Mouse (Mus musculus): Measurements from ENCODE around the gene Rpl10.
A peak's percentile ranks its signal among the peaks of the same experiment; 100 is the strongest.

The Rpl10 gene

GRCm38 (mm10) chrX:74281041-74281731, 10.6 kb downstream of the Rpl10 start:
- DNase-seq (ENCODE audit: low read depth, low spot score): no peak

DNA sequence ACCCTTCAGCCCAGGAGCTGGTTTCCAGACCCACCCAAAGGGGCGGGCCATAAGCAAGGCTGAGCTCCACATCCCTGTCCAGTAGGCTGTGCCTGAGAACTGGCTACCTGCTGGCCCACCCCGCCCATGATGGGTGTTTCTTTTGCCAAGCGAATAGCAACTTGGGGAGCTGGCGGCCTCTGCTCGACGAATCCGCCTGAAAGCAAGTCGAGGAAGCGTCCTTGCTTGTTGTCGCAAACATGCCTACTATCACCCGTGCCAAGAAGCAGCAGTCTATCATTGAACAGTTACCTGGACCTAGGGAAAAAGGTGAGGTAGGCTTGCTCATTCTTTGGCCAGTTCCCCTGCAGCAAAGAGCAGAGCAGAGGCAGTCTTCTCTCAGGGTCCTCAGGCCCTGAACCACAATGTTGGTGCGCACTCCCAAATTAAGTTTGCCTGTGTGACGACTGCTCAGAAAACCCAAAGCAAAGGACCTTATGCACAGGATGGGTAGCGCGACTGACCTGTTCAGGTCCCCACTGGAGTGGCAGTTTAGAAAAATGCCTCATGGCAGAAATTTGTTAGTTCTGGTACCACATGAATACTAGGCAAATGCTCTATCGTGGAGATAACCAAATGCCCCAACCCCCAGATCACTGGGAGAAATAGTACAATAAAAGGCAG, 11.3 kb downstream of the Rpl10 start, which contains the start of the genes Taz and Dnase1l1:
Gene Taz, plus strand, starts transcription at position 181 of the 663 bp plus-strand sequence.
Gene Dnase1l1, minus strand, starts transcription at position 606 of the 663 bp plus-strand sequence.
- DNase-seq (ENCODE audit: low read depth, low spot score): no peak

DNA sequence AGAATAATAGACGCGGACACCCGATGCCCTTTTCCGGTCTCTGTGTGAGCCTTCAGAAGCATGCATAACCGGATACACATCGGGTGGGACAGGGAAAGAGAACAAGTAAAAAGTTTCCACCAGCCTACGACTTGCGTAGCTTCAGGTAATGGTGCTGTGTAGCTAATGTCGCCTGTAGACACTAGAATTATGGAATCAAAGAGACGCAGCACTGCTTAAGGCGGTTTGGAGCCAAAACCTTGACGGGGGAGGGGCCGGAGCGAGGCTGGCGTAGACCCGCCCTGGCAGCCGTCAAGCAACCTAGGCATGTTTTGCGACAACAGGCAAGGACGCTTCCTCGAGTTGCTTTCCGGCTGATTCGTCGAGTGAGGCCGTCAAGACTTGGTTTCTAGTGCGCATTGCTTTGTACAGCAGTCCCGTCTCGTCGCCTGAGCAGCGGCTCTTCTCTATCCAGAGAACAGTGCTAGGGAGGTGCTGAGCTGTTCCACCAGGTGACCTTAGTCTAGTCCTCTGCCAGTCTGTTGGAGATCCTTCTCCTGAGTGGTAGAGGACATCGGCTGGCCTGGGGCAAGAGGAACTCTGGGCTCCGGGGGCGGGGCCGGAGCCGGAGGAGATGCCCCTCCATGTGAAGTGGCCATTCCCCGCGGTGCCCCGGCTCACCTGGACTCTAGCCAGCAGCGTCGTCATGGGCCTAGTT, 11.9 kb downstream of the Rpl10 start:
- DNase-seq (ENCODE audit: low read depth, low spot score): peak; percentile 66

- no peak for DNase-seq (ENCODE audit: low read depth, low spot score)
Measured at GRCm38 (mm10) chrX:74283092-74283437, 12.5 kb downstream of the Rpl10 start.

GRCm38 (mm10) chrX:74293431-74293830, 22.8 kb downstream of the Rpl10 start:
- no peak for DNase-seq (ENCODE audit: low read depth, low spot score)

- DNase-seq (ENCODE audit: low read depth, low spot score): peak; percentile 84
Measured at GRCm38 (mm10) chrX:74296538-74297448, 26.2 kb downstream of the Rpl10 start, which contains the start of gene Atp6ap1. Gene Atp6ap1, plus strand, starts transcription at chrX:74297097.

DNA sequence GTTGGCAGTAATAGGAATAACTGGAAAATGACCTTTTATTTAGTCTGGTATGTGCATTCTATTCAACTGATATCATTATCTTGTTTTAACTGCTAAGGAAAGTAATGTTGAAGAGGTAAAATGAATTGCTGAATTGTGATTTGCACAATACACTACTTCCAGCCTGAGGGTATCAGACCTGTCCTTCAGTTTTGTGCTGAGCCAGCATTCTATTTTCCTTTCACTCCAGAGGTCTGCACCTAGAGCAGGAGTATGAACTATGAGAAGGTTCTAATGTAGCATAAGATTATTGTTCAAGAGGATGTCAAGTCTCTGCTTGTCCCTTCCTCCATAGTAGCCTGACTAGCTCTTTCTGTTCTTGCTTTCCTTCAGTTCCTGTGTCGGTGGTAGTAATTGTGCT, 27.7 kb downstream of the Rpl10 start:
- DNase-seq (ENCODE audit: low read depth, low spot score): no peak

DNA sequence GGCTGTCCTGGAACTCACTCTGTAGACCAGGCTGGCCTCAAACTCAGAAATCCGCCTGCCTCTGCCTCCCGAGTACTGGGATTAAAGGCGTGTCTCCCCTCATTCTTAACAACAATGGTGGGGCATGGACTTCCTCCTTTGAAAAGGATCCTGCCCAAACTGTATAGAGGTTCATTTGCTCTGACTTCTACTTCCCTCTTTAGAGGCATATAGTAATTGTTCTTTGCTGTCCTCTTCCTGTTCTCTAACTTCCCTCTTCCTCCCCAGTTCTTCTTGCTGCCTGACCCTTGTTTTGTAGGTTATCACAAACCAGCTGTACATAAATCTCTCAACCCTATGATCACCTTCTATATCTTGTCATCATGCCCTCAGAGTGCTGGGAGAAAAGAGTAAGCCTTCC, 29.1 kb downstream of the Rpl10 start:
- DNase-seq (ENCODE audit: low read depth, low spot score): no peak

- DNase-seq (ENCODE audit: low read depth, low spot score): peak; percentile 78
Measured at GRCm38 (mm10) chrX:74304867-74305700, 34.5 kb downstream of the Rpl10 start, which contains the start of gene Gdi1. Gene Gdi1, plus strand, starts transcription at chrX:74304998.

GRCm38 (mm10) chrX:74312540-74313464, 42.2 kb downstream of the Rpl10 start, which contains the start of gene Fam50a:
Gene Fam50a, plus strand, starts transcription at chrX:74313033.
- peak; percentile 65 for DNase-seq (ENCODE audit: low read depth, low spot score)
